In genomic region chr11:115164341-115164975, GRCm38 (mm10) we compare ENCODE assay signal across 8 mouse cellular contexts. TPM values are rescaled to one million over a fixed set of nuclear protein-coding genes. Genes with fewer than 3 reads are reported as not detected.
A peak's percentile ranks its signal among the peaks of the same experiment; 100 is the strongest.
DNase-seq lines count a peak whose midpoint lies in the region; ATAC-seq and TF ChIP-seq lines count a peak whose summit lies in the region.

No protein-coding gene starts in this region.

- peak in 1 of 2 experiments; percentile 39 for DNase-seq in cerebellum, adult 2 months
- DNase-seq in cerebellum, adult 8-10 months = no peak
- no peak for DNase-seq in forebrain, embryonic 14.5 days (ENCODE audit: low spot score)
- DNase-seq in kidney, postnatal 36 days = peak; percentile 71 to 80
- DNase-seq in layer of hippocampus, adult 9-10 months (ENCODE audit: low spot score) = no peak
- no peak for DNase-seq in urinary bladder, postnatal 4 days (ENCODE audit: low spot score in 2 of 2)

- peaks cover 10% of the 10 kb centered on the region for H3K79me2 ChIP-seq in C2C12 (ENCODE audit: control insufficient read depth, insufficient read depth)

- H3ac ChIP-seq in C2C12 (ENCODE audit: control insufficient read depth, insufficient read length, low read depth) = peak overlapping the region; percentile 53

- TF ChIP-seq CTCF in cerebellum, adult 2 months (IDR thresholded peaks at IDR 0.05; ENCODE audit: borderline replicate concordance, insufficient read depth, low read depth, low read length) = no peak
- no peak for TF ChIP-seq CTCF in C2C12 (IDR thresholded peaks at IDR 0.05; ENCODE audit: control insufficient read depth, insufficient read depth, insufficient read length)

- peak overlapping the region; percentile 80 for H3K4me2 ChIP-seq in forebrain, embryonic 14.5 days (ENCODE audit: low read length)
- H3K4me2 ChIP-seq in neural tube, embryonic 14.5 days (ENCODE audit: low read depth, low read length) = peak overlapping the region; percentile 62

- peaks cover 1% of the 10 kb centered on the region for H3K79me3 ChIP-seq in C2C12 (ENCODE audit: low read depth)

- no peak for TF ChIP-seq POLR2A in cerebellum, adult 2 months (IDR thresholded peaks at IDR 0.05; ENCODE audit: borderline replicate concordance, insufficient read depth, low read length)

- H3K9me3 ChIP-seq in forebrain, embryonic 14.5 days (replicated peaks; ENCODE audit: control insufficient read depth, low read length) = no peaks in the 10 kb centered on the region
- no peaks in the 10 kb centered on the region for H3K9me3 ChIP-seq in neural tube, embryonic 14.5 days (ENCODE audit: control insufficient read depth, low read length)

- WGBS in cerebellum, adult 2 months = under 1% methylated on average over 14 of the region's 14 CpGs
- WGBS in forebrain, embryonic 14.5 days = under 1% methylated on average over 14 of the region's 14 CpGs
- WGBS in neural tube, embryonic 14.5 days = under 1% methylated on average over 14 of the region's 14 CpGs

- ATAC-seq in forebrain, embryonic 14.5 days = no peak
- ATAC-seq in neural tube, embryonic 14.5 days (ENCODE audit: low read depth) = no peak; the same call in 1 of the 2 replicates

- peak overlapping the region; percentile 83 for H3K4me3 ChIP-seq in cerebellum, adult 2 months (replicated peaks; ENCODE audit: insufficient read depth, low read depth, low read length)
- H3K4me3 ChIP-seq in C2C12 (ENCODE audit: insufficient read depth, poor library complexity, severe bottlenecking) = peak overlapping the region; percentile 57
- peak overlapping the region; percentile 52 for H3K4me3 ChIP-seq in forebrain, embryonic 14.5 days (ENCODE audit: low read depth, low read length)
- H3K4me3 ChIP-seq in neural tube, embryonic 14.5 days (ENCODE audit: low read depth, low read length) = peak overlapping the region; percentile 59

- H3K4me1 ChIP-seq in cerebellum, adult 2 months (ENCODE audit: control insufficient read depth, insufficient read depth, low read length) = peaks cover 5% of the 10 kb centered on the region; the same call in 1 of the 2 replicates
- peaks cover 12% of the 10 kb centered on the region; the same call in 1 of the 2 replicates for H3K4me1 ChIP-seq in forebrain, embryonic 14.5 days (ENCODE audit: control insufficient read depth, insufficient read depth, low read length)
- peaks cover 18% of the 10 kb centered on the region for H3K4me1 ChIP-seq in neural tube, embryonic 14.5 days (ENCODE audit: control insufficient read depth, insufficient read depth, low read length)

- peak overlapping the region; percentile 46 for H3K27ac ChIP-seq in cerebellum, adult 2 months (ENCODE audit: insufficient read depth, low read length)
- no peak overlapping the region for H3K27ac ChIP-seq in forebrain, embryonic 14.5 days (ENCODE audit: low read depth, low read length)
- H3K27ac ChIP-seq in neural tube, embryonic 14.5 days (ENCODE audit: low read depth, low read length) = no peak overlapping the region

- no peaks in the 10 kb centered on the region for H3K27me3 ChIP-seq in cerebellum, adult 2 months (ENCODE audit: control insufficient read depth, insufficient read depth, low read length)
- no peaks in the 10 kb centered on the region for H3K27me3 ChIP-seq in C2C12 (ENCODE audit: control insufficient read depth, insufficient read depth, insufficient read length)
- peaks cover 16% of the 10 kb centered on the region for H3K27me3 ChIP-seq in forebrain, embryonic 14.5 days (replicated peaks; ENCODE audit: control insufficient read depth, insufficient read depth, low read length)
- H3K27me3 ChIP-seq in neural tube, embryonic 14.5 days (ENCODE audit: control insufficient read depth, insufficient read depth, low read length) = peaks cover 11% of the 10 kb centered on the region

- no peaks in the 10 kb centered on the region for H3K36me3 ChIP-seq in C2C12 (ENCODE audit: control insufficient read depth, insufficient read depth)
- no peaks in the 10 kb centered on the region for H3K36me3 ChIP-seq in forebrain, embryonic 14.5 days (ENCODE audit: control insufficient read depth, insufficient read depth, low read length)
- H3K36me3 ChIP-seq in neural tube, embryonic 14.5 days (ENCODE audit: control insufficient read depth, insufficient read depth, low read length) = no peaks in the 10 kb centered on the region

- peak overlapping the region; percentile 58 for H3K9ac ChIP-seq in forebrain, embryonic 14.5 days (ENCODE audit: low read length)
- H3K9ac ChIP-seq in neural tube, embryonic 14.5 days (replicated peaks; ENCODE audit: low read depth, low read length) = peak overlapping the region; percentile 54

TF ChIP-seq in C2C12, 6 proteins besides CTCF, POLR2A, EP300 and RAD21:
- TF ChIP-seq MYOD1 (IDR thresholded peaks at IDR 0.05; ENCODE audit: control insufficient read depth, insufficient read length, low read depth) (no peak), MYOG (IDR thresholded peaks at IDR 0.05; ENCODE audit: control insufficient read depth, extremely low read depth, insufficient read length) (no peak), CEBPB (IDR thresholded peaks at IDR 0.05; ENCODE audit: low read depth) (no peak), USF1 (IDR thresholded peaks at IDR 0.05; ENCODE audit: low read depth) (no peak), FOSL1 (IDR thresholded peaks at IDR 0.05; ENCODE audit: insufficient read depth, low read length, poor library complexity, severe bottlenecking) (no peak), MAX (IDR thresholded peaks at IDR 0.05) (no peak)

RNA-seq across cellular contexts. Expression of gene Slc9a3r1, which starts 1.3 kb away (rescaled TPM):
- polyA plus RNA-seq in cerebellum, adult 2 months (2012; rRNA removed) = 87.2 and 87.9 TPM in 2 replicates
- 19.1 TPM for polyA plus RNA-seq in C2C12 (2012; fragmentation: generic; extraction: Trizol)
- 39.4 and 48.4 TPM in 2 replicates for polyA plus RNA-seq in forebrain, embryonic 14.5 days (2014; fragmentation: Nextera tagmentation; extraction: Ambion mirVana)
- 42.3 and 59.1 TPM in 2 replicates for polyA plus RNA-seq in neural tube, embryonic 14.5 days (2014; fragmentation: Nextera tagmentation; extraction: Ambion mirVana)

RNA-seq across cellular contexts. Expression of gene Tmem104, which starts 22.8 kb away (rescaled TPM):
- 12.5 and 13.3 TPM in 2 replicates for polyA plus RNA-seq in cerebellum, adult 2 months (2012; rRNA removed)
- 6.6 TPM for polyA plus RNA-seq in C2C12 (2012; fragmentation: generic; extraction: Trizol)
- polyA plus RNA-seq in forebrain, embryonic 14.5 days (2014; fragmentation: Nextera tagmentation; extraction: Ambion mirVana) = 6.3 and 8.5 TPM in 2 replicates
- polyA plus RNA-seq in neural tube, embryonic 14.5 days (2014; fragmentation: Nextera tagmentation; extraction: Ambion mirVana) = 8.9 and 10.8 TPM in 2 replicates

RNA-seq across cellular contexts. Expression of gene Nat9, which starts 23.2 kb away (rescaled TPM):
- 30.8 and 37.5 TPM in 2 replicates for polyA plus RNA-seq in cerebellum, adult 2 months (2012; rRNA removed)
- polyA plus RNA-seq in C2C12 (2012; fragmentation: generic; extraction: Trizol) = 9.1 TPM
- 19.5 and 20.4 TPM in 2 replicates for polyA plus RNA-seq in forebrain, embryonic 14.5 days (2014; fragmentation: Nextera tagmentation; extraction: Ambion mirVana)
- polyA plus RNA-seq in neural tube, embryonic 14.5 days (2014; fragmentation: Nextera tagmentation; extraction: Ambion mirVana) = 19.1 and 19.9 TPM in 2 replicates

RNA-seq across cellular contexts. Expression of gene Cd300lf, which starts 30.7 kb away (rescaled TPM):
- polyA plus RNA-seq in cerebellum, adult 2 months (2012; rRNA removed) = 0.57 and 0.72 TPM in 2 replicates
- not detected for polyA plus RNA-seq in C2C12 (2012; fragmentation: generic; extraction: Trizol)
- not detected in 2 replicates for polyA plus RNA-seq in forebrain, embryonic 14.5 days (2014; fragmentation: Nextera tagmentation; extraction: Ambion mirVana)
- polyA plus RNA-seq in neural tube, embryonic 14.5 days (2014; fragmentation: Nextera tagmentation; extraction: Ambion mirVana) = 0.11 TPM in 1 of 2 replicates, not detected in the other

Comparison
In these comparisons a context has a peak if more than half of its experiments do, and no peak if none do; other contexts are left out.
1. DNase-seq: peak in kidney, postnatal 36 days (2 of 2); none in cerebellum, adult 8-10 months (single experiment), forebrain, embryonic 14.5 days (single experiment), layer of hippocampus, adult 9-10 months (single experiment) and urinary bladder, postnatal 4 days (0 of 2).
2. Peak in every context shown above with its lines, with median percentiles within 50 percentile points of each other: H3K4me3 ChIP-seq.